Mouse (Mus musculus) retina, embryonic 14.5 days (tissue): ENCODE measurements around the gene Atg16l2.

ENCODE experiments used
- DNase-seq: peaks from one replicate; pipeline ENCODE4 v3.0.0-alpha.2; 2015; ENCODE audit warnings: low spot score

Gene Atg16l2

GRCm38 (mm10) chr7:101301881-101302456 lies at the start of gene Atg16l2:
Atg16l2 (minus strand) TSS chr7:101302251.
- peak; percentile 96 for DNase-seq

DNA sequence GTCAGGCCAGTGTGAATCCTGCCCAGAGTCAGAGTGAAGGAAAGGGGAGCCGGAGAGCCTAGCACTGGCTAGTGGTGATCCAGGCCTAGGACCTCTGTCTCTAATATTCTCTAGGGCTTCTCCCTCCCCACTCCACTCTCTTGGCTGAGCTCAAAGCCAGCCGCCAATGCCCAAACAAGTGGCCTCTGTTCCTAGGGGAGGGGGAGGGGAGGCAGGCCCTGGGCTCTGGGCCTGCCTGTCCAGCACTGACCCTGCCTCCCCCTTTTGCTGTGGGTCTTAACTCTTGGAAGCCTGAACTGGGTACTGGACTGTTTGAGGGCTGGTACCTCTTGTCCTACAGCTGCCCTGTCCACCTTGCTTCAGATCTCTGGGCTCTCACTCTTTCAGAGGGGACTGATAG lies 47.8 kb upstream of the Atg16l2 start:
- DNase-seq: peak; percentile 39

- no peak for DNase-seq
These were observed 46.3 kb upstream of the Atg16l2 start for GRCm38 (mm10) chr7:101348312-101348711.

DNA sequence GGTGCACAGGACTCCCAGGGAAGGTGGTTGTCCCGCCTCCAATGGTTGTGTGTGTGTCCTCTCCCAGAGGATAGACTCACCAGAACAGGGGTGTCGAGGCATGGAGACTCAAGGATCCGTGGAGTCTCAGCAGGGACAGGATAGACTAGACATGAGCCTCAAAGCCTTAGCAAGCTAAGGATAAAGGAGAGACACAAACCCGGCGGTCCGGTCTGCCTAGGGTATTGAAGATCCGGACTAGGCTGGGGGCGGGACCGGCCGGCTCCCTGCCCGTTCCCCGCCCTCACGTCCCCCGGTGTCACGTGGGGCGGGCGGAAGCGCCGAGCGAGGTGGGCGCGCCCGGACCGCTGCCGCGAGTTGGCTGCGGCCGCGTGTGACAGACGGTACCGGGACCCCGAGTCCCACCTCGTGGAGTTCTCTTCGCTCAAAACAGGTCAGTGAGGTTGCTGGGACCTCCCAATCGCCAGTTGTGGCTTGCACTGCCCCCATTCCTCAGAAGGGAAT lies 45.8 kb upstream of the Atg16l2 start, which contains the start of gene Arap1:
Gene Arap1, plus strand, starts transcription at position 301 of the 504 bp plus-strand sequence.
- peak; percentile 60 for DNase-seq

DNA sequence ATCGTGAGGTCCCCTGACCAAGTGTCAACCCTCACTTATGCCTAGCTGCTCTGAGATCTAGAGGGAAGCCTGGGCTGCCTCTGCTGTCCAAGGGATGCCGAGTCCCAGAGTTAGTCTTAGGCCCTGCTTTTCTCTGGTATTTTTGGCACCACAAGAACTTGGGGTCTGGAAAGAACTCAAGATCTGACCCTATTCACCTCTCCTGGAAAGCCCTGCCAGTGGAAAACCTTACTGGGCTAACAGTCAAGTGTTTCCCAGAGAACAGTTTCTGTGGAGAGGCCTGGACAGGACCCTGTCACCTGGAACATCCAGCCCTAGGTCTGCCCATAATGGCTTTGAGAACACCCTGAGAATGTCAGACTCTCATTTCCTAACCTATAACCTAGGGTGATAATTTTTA lies 44.9 kb upstream of the Atg16l2 start:
- DNase-seq: no peak

DNA sequence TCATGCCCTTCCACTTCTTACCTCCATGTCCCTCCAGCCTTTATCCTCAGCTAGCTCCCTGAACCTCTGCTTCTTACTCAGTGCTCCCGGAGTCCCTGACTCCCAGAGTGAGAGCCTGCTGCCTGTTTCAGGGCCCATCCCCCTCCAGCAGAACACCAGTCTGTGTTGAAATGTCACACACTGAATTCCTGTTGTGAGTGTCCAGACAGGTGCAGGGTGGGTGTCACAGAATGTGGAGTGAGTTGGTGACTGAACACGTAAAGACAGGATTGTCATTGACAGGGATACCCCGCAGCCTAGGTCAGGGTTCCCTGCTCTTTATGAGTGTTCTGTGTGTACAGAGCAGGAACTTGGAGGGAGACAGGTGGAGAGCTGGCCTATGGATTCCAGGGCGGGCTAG lies 42.8 kb upstream of the Atg16l2 start:
- DNase-seq: no peak

DNA sequence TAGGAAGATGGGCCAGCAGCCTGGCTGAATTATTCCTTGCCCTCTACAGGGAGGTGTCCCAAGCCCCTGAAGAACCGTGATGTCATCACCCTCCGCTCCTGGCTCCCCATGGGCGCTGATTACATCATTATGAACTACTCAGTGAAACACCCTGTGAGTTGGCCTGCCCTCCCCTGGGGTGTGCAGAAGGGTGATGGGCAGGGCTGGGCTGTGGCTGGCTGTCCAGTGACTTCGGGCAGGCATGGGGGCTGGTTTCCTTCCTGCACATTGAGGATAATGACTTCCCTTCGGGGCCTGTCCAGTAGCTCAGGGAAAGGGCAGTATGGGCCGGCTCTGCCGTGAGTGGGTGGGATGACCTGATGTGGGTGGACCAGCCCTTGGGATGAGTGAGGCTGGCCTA lies 41.1 kb upstream of the Atg16l2 start:
- DNase-seq: no peak

- no peak for DNase-seq
These were observed 39.4 kb upstream of the Atg16l2 start for GRCm38 (mm10) chr7:101341405-101341804.

GRCm38 (mm10) chr7:101337401-101337800 lies 35.4 kb upstream of the Atg16l2 start:
- no peak for DNase-seq

- no peak for DNase-seq
These were observed 34.6 kb upstream of the Atg16l2 start for GRCm38 (mm10) chr7:101336686-101337085.

GRCm38 (mm10) chr7:101335228-101335627 lies 33.2 kb upstream of the Atg16l2 start:
- no peak for DNase-seq

GRCm38 (mm10) chr7:101332045-101332831 lies 30.2 kb upstream of the Atg16l2 start:
- peak; percentile 38 for DNase-seq

- DNase-seq: no peak
These were observed 28.8 kb upstream of the Atg16l2 start for GRCm38 (mm10) chr7:101330841-101331173.

- DNase-seq: no peak
These were observed 28.2 kb upstream of the Atg16l2 start for GRCm38 (mm10) chr7:101330074-101330840.

GRCm38 (mm10) chr7:101329606-101330005 lies 27.6 kb upstream of the Atg16l2 start:
- no peak for DNase-seq

DNA sequence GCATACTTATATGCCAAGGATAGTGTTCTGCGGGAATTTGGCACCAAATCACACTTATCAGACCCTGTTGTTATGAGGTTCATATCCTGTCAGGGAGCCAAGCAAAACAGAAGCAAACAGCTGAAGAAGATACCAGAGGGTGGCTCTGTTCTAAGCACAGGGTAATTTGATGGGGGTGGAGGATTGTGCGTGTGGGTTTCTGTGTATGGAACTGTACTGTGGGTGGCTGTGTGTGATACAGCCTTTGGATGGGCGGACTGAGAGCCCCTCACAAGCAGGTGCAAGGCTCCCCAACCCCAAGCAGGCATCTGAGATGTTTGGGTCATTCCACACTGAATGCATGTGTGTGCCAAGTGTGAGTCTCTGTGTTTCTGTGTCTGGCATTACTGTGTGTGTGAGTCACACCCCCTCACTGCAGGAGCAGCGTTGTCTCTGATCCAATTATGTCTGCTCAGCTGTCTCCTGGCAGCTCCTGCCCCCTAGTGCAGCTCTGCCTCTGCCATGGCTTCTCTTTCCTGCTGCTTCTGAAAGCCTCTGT lies 26.6 kb upstream of the Atg16l2 start:
- no peak for DNase-seq

- DNase-seq: no peak
These were observed 25.7 kb upstream of the Atg16l2 start for GRCm38 (mm10) chr7:101327786-101328185.

- no peak for DNase-seq
These were observed 25.2 kb upstream of the Atg16l2 start for GRCm38 (mm10) chr7:101327263-101327662.

DNA sequence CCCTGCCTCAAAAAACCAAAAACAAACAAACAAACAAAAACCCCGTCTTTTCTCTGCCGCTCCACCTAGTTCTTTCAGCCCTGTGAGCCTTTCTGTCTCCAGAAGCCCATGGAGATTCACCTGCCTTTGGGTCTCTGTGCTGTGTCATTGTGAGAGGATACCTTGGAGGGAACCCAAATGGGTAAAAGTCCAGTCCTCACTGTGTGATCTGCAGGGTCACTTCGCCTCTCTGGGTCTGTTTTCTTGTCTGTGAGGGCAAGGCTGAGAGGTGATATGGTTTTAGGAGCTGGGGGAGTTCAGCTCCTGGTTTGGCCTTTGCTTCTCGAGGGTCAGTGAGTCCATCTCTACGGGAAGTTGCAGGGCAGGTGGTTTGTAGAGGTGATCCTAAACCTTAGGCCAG lies 24.0 kb upstream of the Atg16l2 start:
- no peak for DNase-seq

DNA sequence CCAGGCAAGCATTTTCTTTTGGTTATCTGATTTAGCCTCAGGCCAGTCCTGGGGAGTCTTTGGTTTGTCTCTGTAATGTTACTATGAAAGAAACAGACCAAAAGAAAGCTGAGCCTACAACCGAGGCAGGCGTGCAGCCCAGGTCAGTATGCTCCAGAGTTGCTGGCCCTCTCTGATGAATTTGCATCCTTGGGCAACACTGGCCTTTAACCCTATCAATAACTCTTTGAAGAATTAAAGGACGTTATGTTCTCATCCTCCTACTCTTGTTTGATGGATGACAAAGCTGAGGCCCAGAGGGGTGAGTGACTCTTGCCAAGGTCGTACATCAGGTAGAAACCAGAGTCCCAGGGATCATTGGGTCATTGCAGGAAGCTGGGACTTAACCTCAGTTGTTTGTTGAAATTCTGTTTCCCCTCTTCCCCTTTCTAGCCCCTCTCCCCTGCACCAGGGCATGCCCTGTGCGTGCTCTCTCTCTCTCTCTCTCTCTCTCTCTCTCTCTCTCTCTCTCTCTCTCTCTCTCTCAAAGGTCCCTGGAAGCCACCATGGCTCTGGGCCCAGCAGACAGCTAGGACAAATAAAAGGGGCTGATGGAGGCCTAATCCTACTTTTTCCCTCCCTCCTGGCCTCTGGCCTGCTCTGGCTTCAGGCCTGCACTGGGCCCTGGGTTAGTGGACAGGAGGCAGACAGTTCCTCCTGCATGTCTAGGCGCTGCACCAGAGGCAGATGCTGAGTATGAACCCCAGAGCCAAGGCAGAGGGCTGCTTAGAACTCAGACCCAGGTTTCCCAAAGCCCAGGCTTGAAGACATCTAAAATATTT lies 22.3 kb upstream of the Atg16l2 start:
- no peak for DNase-seq

- DNase-seq: no peak
These were observed 21.1 kb upstream of the Atg16l2 start for GRCm38 (mm10) chr7:101323141-101323594.
